Mouse (Mus musculus) small intestine, adult 2 months (tissue): ENCODE data around the gene Il18.

Experiments used
- CTCF ChIP-seq: fragments of 200-500 bp; IDR thresholded peaks from 2 replicates; pipeline ENCODE4 v1.5.1; 2012; ENCODE audit warnings: low read depth, mild to moderate bottlenecking, control low read depth, inconsistent platforms, low read length, moderate library complexity, mixed read lengths; ENCODE audit not compliant: insufficient replicate concordance, insufficient read length; ENCODE audit errors: extremely low read depth
- POLR2A ChIP-seq: fragments of 200-500 bp; IDR thresholded peaks from 2 replicates; pipeline ENCODE4 v1.6.1; 2012; ENCODE audit warnings: low read depth, mild to moderate bottlenecking, control low read depth, inconsistent platforms, low read length, moderate library complexity

DNA sequence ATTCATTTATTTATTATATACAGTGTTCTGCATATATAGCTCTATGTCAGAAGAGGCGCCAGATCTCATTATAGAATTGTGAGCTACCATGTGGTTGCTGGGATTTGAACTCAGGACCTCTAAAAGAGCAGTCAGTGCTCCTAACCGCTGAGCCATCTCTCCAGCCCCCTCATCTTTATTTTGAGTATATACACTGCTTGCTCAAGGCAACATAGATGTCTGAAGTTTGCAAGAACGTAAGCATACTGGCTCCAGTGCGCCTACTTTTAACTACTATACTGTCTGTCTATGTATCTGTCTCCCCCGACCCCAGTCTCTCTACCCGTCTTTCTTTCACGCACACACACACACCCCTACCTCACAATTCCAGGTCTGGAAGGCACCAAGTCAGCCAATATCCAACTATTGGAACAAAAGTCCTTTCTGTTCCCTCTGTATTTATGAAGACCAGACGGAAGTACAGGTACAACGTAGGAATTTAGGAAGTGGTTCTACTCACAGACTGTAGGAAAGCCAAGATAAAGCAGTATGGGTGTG is 63.2 kb downstream of the Il18 start:
- TF ChIP-seq CTCF (no peak), POLR2A (no peak)
